Mouse (Mus musculus) CD4-positive naive resting alpha-beta T cell, adult 57 days (primary cell): ENCODE data around the gene Gsdmc3. TPM values are rescaled to one million over a fixed set of nuclear protein-coding genes. Genes with fewer than 3 reads are reported as not detected.

Source experiments
- total RNA-seq: library from RNA; stranded (reverse); gene quantifications from one replicate; pipeline ENCODE4 v1.2.4, GENCODE M21; 2023

Gsdmc3 gene
- not detected for total RNA-seq

DNA sequence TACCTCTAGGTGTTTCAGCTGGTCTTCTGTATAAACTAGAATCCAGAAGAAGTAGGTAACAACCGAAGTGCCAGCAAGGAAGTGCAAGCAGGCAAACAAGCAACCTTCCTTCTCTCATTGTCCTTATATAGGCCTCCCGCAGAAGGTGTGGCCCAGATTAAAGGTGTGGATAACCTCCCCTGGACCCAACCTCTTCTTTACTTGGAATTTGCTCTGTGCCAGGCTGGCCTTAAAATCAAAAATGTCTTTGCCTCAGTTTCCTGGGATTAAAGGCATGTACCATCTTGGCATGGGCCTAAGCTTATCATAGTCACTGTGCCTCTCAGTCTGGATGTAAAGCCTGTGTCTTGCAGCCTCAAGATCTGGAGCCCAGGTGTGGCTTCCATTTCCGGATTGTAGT, at the start of gene Gsdmc3:
Gene Gsdmc3 (minus strand): TSS at position 101 of the 400 bp plus-strand sequence.

DNA sequence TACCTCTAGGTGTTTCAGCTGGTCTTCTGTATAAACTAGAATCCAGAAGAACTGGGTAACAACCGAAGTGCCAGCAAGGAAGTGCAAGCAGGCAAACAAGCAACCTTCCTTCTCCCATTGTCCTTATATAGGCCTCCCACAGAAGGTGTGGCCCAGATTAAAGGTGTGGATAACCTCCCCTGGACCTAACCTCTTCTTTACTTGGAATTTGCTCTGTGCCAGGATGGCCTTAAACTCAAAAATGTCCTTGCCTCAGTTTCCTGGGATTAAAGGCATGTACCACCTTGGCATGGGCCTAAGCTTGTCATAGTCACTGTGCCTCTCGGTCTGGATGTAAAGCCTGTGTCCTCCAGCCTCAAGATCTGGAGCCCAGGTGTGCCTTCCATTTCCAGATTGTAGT, 33.8 kb upstream of the Gsdmc3 start, which contains the start of gene Gsdmc4:
Gene Gsdmc4 (minus strand): TSS at position 101 of the 400 bp plus-strand sequence.

Other genes starting within 250 kb of the Gsdmc3 start
- gene Gsdmc2, start 33.4 kb downstream of the Gsdmc3 start, total RNA-seq, result not detected
- gene Gsdmc4, start 33.7 kb upstream of the Gsdmc3 start, total RNA-seq, result 0.30 TPM
- gene Fam49b, start 181.9 kb upstream of the Gsdmc3 start, total RNA-seq, result 210 TPM